Mouse (Mus musculus): ENCODE measurements around the gene Wdr26. TPM values are rescaled to one million over a fixed set of nuclear protein-coding genes. Genes with fewer than 3 reads are reported as not detected.

Gene Wdr26
- polyA plus RNA-seq, 1 experiment from 2014 or later = 41.6 TPM

Other genes starting within 250 kb of the Wdr26 start
- 0.94 and 1.1 TPM in 2 replicates for gene Ephx1, start 191.1 kb downstream of the Wdr26 start, polyA plus RNA-seq (2016; fragmentation: Nextera tagmentation; extraction: Ambion mirVana)
- gene 9130409I23Rik, start 160.8 kb downstream of the Wdr26 start, polyA plus RNA-seq (2016; fragmentation: Nextera tagmentation; extraction: Ambion mirVana) = 0.12 TPM in 1 of 2 replicates, not detected in the other
- gene Nvl, start 67.8 kb downstream of the Wdr26 start, polyA plus RNA-seq (2016; fragmentation: Nextera tagmentation; extraction: Ambion mirVana) = 43.3 and 46.9 TPM in 2 replicates
- 78.7 and 85.2 TPM in 2 replicates for gene Cnih4, start 67.3 kb downstream of the Wdr26 start, polyA plus RNA-seq (2016; fragmentation: Nextera tagmentation; extraction: Ambion mirVana)
- gene Cnih3, start 140.6 kb upstream of the Wdr26 start, polyA plus RNA-seq (2016; fragmentation: Nextera tagmentation; extraction: Ambion mirVana) = 1.3 and 1.7 TPM in 2 replicates